Mouse (Mus musculus): ENCODE measurements around the gene Krtap5-1.

GRCm38 (mm10) chr7:142335151-142335550, 38.2 kb upstream of the Krtap5-1 start:
- no peak for TF ChIP-seq POLR2A (IDR thresholded peaks at IDR 0.05; ENCODE audit: control insufficient read depth in 1 of 2, insufficient read depth in 1 of 2, low read depth in 1 of 2, low read length in 2 of 2, poor library complexity in 1 of 2)
- no peak for TF ChIP-seq RCOR1 (IDR thresholded peaks at IDR 0.05; ENCODE audit: low read depth, low read length)
- no peak for TF ChIP-seq CTCF (IDR thresholded peaks at IDR 0.05 in 2 of 3, conservative IDR thresholded peaks at IDR 0.05 in 1 of 3; ENCODE audit: control insufficient read depth in 1 of 3, insufficient read depth in 1 of 3, low read depth in 2 of 3, low read length in 3 of 3, poor library complexity in 1 of 3, severe bottlenecking in 1 of 3)
- TF ChIP-seq GATA1 (IDR thresholded peaks at IDR 0.05; ENCODE audit: low read depth, low read length) = no peak
- TF ChIP-seq GABPA (IDR thresholded peaks at IDR 0.05; ENCODE audit: low read depth, low read length) = no peak
- no peak for TF ChIP-seq MEF2A (IDR thresholded peaks at IDR 0.05; ENCODE audit: extremely low read depth, insufficient replicate concordance, low read depth, low read length, poor library complexity, severe bottlenecking)
- no peak for TF ChIP-seq USF1 (IDR thresholded peaks at IDR 0.05; ENCODE audit: low read depth, low read length)
- TF ChIP-seq ZNF384 (IDR thresholded peaks at IDR 0.05; ENCODE audit: low read depth, low read length) = no peak
- TF ChIP-seq ZMIZ1 (IDR thresholded peaks at IDR 0.05; ENCODE audit: low read depth, low read length) = no peak
- TF ChIP-seq MAZ (IDR thresholded peaks at IDR 0.05; ENCODE audit: low read depth, low read length) = no peak
- TF ChIP-seq MAX (IDR thresholded peaks at IDR 0.05; ENCODE audit: low read length) = no peak
